Mouse (Mus musculus) stomach, embryonic 16.5 days (tissue): ENCODE data around the gene Vav3. TPM values are rescaled to one million over a fixed set of nuclear protein-coding genes. Genes with fewer than 3 reads are reported as not detected.

Source experiments
- ATAC-seq: fragments of 200-750 bp; cut with Nextera tagmentation; 2 replicates; pipeline ENCODE4 v1.8.0; 2017; ENCODE audit warnings: moderate number of reproducible peaks, moderate TSS enrichment; ENCODE audit not compliant: insufficient read depth, low FRiP score
- H3K27ac ChIP-seq: fragments of 300-500 bp; sonication (generic); 2 replicates; pipeline ENCODE4 v1.5.1; 2014; ENCODE audit warnings: low read length
- H3K27me3 ChIP-seq: fragments of 300-500 bp; sonication (generic); 2 replicates; pipeline ENCODE4 v1.6.1; 2014; ENCODE audit warnings: low read length, control low read depth, mixed read lengths; ENCODE audit not compliant: control insufficient read depth, insufficient read depth
- H3K36me3 ChIP-seq: fragments of 300-500 bp; sonication (generic); 2 replicates; pipeline ENCODE4 v1.6.1; 2014; ENCODE audit warnings: low read length; ENCODE audit not compliant: control insufficient read depth, insufficient read depth
- H3K4me1 ChIP-seq: fragments of 300-500 bp; sonication (generic); 2 replicates; pipeline ENCODE4 v1.6.1; 2014; ENCODE audit warnings: low read length, control low read depth, mixed read lengths; ENCODE audit not compliant: control insufficient read depth, insufficient read depth
- H3K4me2 ChIP-seq: fragments of 300-500 bp; sonication (generic); 2 replicates; pipeline ENCODE4 v1.6.1; 2014; ENCODE audit warnings: low read depth, low read length, mixed read lengths
- H3K4me3 ChIP-seq: fragments of 300-500 bp; sonication (generic); replicated peaks from 2 replicates; pipeline ENCODE4 v1.5.1; 2014; ENCODE audit warnings: mild to moderate bottlenecking, low read length
- H3K9ac ChIP-seq: fragments of 300-500 bp; sonication (generic); 2 replicates; pipeline ENCODE4 v1.6.1; 2014; ENCODE audit warnings: low read length
- H3K9me3 ChIP-seq: fragments of 300-500 bp; sonication (generic); replicated peaks from 2 replicates; pipeline ENCODE4 v1.6.1; 2016; ENCODE audit warnings: low read length, control low read depth; ENCODE audit not compliant: control insufficient read depth
- WGBS: fragments of 180-500 bp; shearing (Covaris S2); extraction: QIAGEN DNeasy Blood & Tissue Kit; methylation state at CpG from one replicate; pipeline ENCODE4 v1.1.7; 2014; 5-methylcytosine and 5-hydroxymethylcytosine counted together
- polyA plus RNA-seq: library from polyadenylated mRNA; unstranded; fragments of >200 nt; fragmentation: Nextera tagmentation; extraction: Ambion mirVana; gene quantifications from 2 replicates; pipeline ENCODE4 v1.2.1, GENCODE M21; 2015

Vav3 gene
- polyA plus RNA-seq, 1 experiment from 2014 or later = 20.5 TPM

DNA sequence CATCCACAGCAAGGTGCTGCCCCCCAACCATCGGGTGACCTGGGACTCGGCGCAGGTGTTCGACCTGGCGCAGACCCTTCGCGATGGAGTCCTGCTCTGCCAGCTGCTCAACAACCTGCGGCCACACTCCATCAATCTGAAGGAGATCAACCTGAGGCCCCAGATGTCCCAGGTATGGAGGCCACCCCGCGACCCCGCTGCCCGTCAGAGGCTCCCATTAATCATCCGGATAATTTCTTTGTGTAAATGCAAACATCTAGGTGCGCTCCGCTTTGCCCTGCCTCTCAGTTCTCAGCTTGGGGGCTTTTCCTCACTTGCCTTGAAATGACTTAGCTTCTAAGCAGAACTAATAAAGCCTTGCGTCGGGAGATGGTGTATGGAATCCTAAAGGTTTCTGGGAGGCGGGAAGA is 623 bp downstream of the Vav3 start:
- ATAC-seq = no peak
- Histone ChIP-seq H3K27me3 (no peaks in the 10 kb centered on the region), H3K36me3 (no peaks in the 10 kb centered on the region), H3K4me2 (peak overlapping the region; percentile 90), H3K9me3 (no peaks in the 10 kb centered on the region), H3K9ac (peak overlapping the region; percentile 75), H3K27ac (peak overlapping the region; percentile 72), H3K4me1 (peaks cover 10% of the 10 kb centered on the region), H3K4me3 (peak overlapping the region; percentile 71)
- WGBS = under 1% methylated on average over 18 of the region's 18 CpGs

DNA sequence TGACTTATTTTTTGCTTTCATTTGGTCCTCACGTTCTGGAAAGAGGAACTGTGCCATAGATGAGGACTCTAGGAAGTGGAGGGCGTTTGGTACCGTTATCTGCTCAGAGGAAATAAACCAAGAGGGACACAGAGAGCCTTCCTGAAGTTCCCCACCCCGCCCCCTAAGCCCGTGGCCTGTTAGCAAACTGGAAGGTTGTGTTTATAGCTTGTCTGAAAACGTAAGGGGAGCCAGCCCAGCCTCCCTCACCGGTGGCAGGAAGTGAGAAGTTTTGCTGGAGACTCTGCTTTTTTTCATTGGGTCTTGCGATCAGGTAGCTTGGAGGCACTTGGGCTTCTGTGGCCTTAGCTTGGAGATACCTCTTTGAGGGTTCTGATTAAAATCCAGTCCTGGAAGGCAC is 1.2 kb downstream of the Vav3 start:
- no peaks in the 10 kb centered on the region for H3K27me3 ChIP-seq
- H3K27ac ChIP-seq = no peak overlapping the region
- ATAC-seq = no peak
- H3K36me3 ChIP-seq = no peaks in the 10 kb centered on the region
- H3K9me3 ChIP-seq = no peaks in the 10 kb centered on the region
- peak overlapping the region; percentile 90 for H3K4me2 ChIP-seq
- 3% methylated on average over 8 of the region's 8 CpGs for WGBS
- peaks cover 10% of the 10 kb centered on the region for H3K4me1 ChIP-seq
- peak overlapping the region; percentile 71 for H3K4me3 ChIP-seq
- peak overlapping the region; percentile 38 for H3K9ac ChIP-seq

DNA sequence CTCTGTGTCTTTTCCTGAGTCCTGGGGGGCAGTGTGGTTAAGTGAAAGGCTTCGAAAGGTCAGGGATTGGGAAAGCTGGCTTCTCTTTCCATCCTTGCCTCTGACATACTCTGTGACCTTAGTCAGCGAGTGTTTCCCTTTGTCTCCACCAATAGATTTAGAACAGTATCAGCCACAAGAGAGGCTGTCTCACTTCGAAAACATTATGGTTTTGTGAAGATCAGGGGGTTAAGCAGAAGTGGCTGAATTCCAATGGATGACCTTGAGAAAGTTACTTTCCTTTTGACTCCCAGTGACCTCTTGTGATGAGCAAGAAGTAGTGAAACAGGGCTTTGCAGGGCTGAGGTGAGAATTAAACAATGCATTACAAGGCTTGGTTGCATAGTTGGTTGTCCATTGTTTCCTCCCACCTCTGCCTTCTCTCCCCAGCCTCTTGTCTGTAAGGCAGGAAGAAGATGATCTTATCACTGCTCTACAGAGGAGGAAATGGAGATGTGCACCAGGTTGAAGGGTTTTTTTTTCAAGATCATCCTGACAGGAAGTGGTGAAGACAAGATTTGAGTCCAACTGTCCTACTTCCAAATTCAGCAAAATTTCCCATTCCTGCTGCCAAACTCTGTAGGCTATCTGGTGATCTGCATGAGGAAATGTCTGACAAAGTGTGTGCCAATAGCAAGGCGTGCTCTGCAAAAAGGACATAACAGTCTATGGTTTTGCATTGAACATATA is 11.7 kb downstream of the Vav3 start:
- Histone ChIP-seq H3K4me2 (no peak overlapping the region), H3K4me1 (no peaks in the 10 kb centered on the region), H3K9me3 (no peaks in the 10 kb centered on the region), H3K27me3 (no peaks in the 10 kb centered on the region), H3K27ac (no peak overlapping the region), H3K36me3 (no peaks in the 10 kb centered on the region), H3K4me3 (no peak overlapping the region), H3K9ac (no peak overlapping the region)
- 75% methylated on average over 4 of the region's 4 CpGs for WGBS
- ATAC-seq = no peak

DNA sequence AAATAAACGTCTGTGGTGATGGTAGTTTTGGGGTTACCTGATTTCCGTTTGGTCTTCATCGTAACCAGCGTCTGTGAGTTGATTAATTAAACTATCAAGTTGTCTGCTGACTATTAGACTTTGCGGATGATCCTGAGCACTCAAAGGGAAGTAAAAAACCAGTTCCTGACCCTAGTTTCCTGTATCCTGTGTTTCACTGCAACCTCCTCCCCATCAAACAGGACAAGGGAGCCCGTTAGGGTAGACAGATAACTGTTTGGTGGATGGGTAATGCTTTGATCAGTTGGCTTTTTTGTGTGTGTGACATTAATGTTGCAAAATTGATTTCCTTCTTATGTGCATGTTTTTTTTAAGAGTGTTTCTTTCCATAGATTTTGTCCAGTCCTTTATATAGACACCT is 12.2 kb downstream of the Vav3 start:
- no peak for ATAC-seq
- Histone ChIP-seq H3K4me3 (no peak overlapping the region), H3K4me2 (no peak overlapping the region), H3K27ac (no peak overlapping the region), H3K9ac (no peak overlapping the region), H3K9me3 (no peaks in the 10 kb centered on the region), H3K27me3 (no peaks in the 10 kb centered on the region), H3K4me1 (no peaks in the 10 kb centered on the region), H3K36me3 (no peaks in the 10 kb centered on the region)
- WGBS = 68% methylated on average over 6 of the region's 6 CpGs

DNA sequence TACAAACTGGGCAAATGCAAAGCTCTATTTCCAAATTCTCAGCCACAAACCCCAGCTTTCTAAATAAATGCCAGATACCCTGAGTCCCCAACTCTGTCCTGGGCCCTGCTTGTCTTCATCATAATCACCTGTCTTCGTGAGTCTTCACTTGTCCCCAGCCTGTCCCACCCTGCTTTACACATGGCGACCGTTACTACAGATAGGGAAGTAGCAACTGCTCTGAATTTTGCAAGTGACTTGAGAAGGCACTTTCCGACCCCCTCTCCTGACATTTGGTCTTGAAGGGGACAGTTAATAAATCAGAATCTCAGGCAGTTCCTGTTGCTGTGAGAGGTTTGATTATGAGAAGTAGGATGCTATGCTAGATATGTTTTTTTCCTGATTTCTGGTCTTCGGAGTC is 13.4 kb downstream of the Vav3 start:
- no peaks in the 10 kb centered on the region for H3K4me1 ChIP-seq
- H3K36me3 ChIP-seq = no peaks in the 10 kb centered on the region
- no peaks in the 10 kb centered on the region for H3K9me3 ChIP-seq
- no peak overlapping the region for H3K27ac ChIP-seq
- H3K9ac ChIP-seq = no peak overlapping the region
- no peak overlapping the region for H3K4me3 ChIP-seq
- H3K4me2 ChIP-seq = no peak overlapping the region
- H3K27me3 ChIP-seq = no peaks in the 10 kb centered on the region
- WGBS = 86% methylated on average over 5 of the region's 5 CpGs
- no peak for ATAC-seq

DNA sequence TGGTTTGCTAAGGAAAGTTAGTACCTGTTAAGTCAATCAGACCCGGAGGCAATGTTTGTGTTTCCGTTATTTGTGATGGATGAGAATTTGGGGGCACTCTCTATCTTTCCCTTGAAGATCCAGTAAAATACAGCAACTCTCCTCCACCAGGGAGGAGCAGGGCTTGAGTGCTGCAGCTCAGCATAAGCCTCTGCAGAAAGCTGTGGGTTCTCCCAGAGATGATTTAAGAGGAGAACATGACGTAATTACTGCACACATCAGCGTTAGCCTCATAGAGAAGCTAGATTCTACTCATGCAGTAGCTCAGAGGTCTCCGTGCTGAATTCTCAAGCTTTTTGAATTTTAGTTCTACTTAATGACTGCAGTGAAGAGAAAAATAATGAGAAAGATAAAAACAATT is 14.7 kb downstream of the Vav3 start:
- H3K9me3 ChIP-seq = no peaks in the 10 kb centered on the region
- H3K4me3 ChIP-seq = no peak overlapping the region
- H3K4me2 ChIP-seq = no peak overlapping the region
- 41% methylated on average over 5 of the region's 5 CpGs for WGBS
- no peak overlapping the region for H3K27ac ChIP-seq
- H3K36me3 ChIP-seq = no peaks in the 10 kb centered on the region
- H3K4me1 ChIP-seq = no peaks in the 10 kb centered on the region; the same call in 1 of the 2 replicates
- H3K9ac ChIP-seq = no peak overlapping the region
- no peak for ATAC-seq
- H3K27me3 ChIP-seq = no peaks in the 10 kb centered on the region

DNA sequence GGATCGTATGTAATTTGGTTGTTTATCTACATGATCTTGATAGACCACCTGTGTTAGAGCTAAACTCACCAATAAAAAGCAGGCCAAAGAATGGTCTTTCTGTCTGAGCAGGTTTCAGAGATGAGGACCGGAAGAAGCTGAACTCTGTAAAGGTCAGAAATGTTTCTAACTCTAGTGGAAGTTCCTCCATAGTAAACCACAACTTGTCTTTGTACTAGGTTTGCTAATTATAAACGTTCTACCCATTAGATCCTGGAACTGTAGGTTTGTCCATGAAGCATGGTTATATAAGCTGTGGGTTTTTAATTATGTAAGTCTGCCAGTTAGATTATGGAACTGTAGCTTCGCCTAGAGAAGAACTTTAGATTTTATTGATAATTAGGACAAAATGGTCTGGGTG is 20.3 kb downstream of the Vav3 start:
- Histone ChIP-seq H3K4me1 (no peaks in the 10 kb centered on the region; the same call in 1 of the 2 replicates), H3K9ac (no peak overlapping the region), H3K36me3 (no peaks in the 10 kb centered on the region), H3K4me3 (no peak overlapping the region), H3K27ac (no peak overlapping the region), H3K4me2 (no peak overlapping the region), H3K9me3 (no peaks in the 10 kb centered on the region), H3K27me3 (no peaks in the 10 kb centered on the region)
- WGBS = 56% methylated on average over 4 of the region's 4 CpGs
- ATAC-seq = no peak

DNA sequence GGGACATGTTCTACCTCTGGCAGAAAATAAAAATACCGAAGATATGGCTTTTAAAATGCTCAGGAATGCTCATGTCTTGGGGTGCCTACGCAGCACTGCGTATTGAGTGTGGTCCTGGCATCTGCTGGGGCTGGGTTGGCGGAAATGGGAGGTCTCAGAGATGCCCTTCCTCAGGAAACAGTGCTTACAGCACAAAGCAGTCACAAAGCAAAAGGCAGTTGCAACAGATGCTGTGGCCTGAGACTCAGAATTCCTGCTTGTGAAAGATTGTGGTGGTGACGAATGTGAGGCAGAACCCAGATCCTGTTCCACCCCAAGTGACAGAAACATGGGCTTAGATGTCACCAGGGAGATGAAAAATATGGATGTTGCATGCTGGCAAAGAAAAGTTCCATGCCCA is 21.4 kb downstream of the Vav3 start:
- no peaks in the 10 kb centered on the region for H3K9me3 ChIP-seq
- no peak overlapping the region for H3K9ac ChIP-seq
- no peaks in the 10 kb centered on the region for H3K36me3 ChIP-seq
- no peak overlapping the region for H3K4me3 ChIP-seq
- H3K4me1 ChIP-seq = peaks cover 5% of the 10 kb centered on the region; the same call in 1 of the 2 replicates
- no peaks in the 10 kb centered on the region for H3K27me3 ChIP-seq
- 75% methylated on average over 5 of the region's 5 CpGs for WGBS
- H3K4me2 ChIP-seq = no peak overlapping the region
- H3K27ac ChIP-seq = no peak overlapping the region
- ATAC-seq = no peak

DNA sequence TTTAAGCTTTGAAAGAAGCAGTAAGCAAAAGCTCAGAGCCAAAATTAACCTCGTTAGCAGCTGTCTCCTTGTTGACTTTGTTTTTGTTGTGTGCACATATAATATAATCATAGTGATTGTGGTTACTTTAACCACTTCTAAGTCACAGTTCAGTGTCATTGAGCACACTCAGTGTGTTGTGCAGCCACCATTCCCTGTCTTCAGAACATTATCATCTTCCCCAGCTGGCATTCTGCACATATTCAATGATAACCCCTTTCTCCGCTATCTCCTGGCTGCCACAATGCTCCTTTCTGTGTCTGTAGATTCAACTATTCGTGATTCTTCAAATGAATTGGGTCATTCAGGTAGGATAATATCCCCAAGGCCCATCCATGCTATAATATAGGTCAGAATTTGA is 21.9 kb downstream of the Vav3 start:
- Histone ChIP-seq H3K4me1 (peaks cover 5% of the 10 kb centered on the region; the same call in 1 of the 2 replicates), H3K9ac (no peak overlapping the region)

More for the DNA sequence above, 21.9 kb downstream of the Vav3 start:
- no peaks in the 10 kb centered on the region for H3K36me3 ChIP-seq
- H3K27me3 ChIP-seq = no peaks in the 10 kb centered on the region
- H3K4me2 ChIP-seq = no peak overlapping the region
- H3K27ac ChIP-seq = no peak overlapping the region
- H3K9me3 ChIP-seq = no peaks in the 10 kb centered on the region
- no peak for ATAC-seq
- WGBS = 79% methylated on average over 3 of the region's 3 CpGs
- H3K4me3 ChIP-seq = no peak overlapping the region
